Mouse (Mus musculus): ENCODE results near the gene Gm20388. TPM values are rescaled to one million over a fixed set of nuclear protein-coding genes. Genes with fewer than 3 reads are reported as not detected.
A peak's percentile ranks its signal among the peaks of the same experiment; 100 is the strongest.

Gm20388 gene
- total RNA-seq, 2 experiments from 2014 or later = 2.2 to 7.6 TPM

DNA sequence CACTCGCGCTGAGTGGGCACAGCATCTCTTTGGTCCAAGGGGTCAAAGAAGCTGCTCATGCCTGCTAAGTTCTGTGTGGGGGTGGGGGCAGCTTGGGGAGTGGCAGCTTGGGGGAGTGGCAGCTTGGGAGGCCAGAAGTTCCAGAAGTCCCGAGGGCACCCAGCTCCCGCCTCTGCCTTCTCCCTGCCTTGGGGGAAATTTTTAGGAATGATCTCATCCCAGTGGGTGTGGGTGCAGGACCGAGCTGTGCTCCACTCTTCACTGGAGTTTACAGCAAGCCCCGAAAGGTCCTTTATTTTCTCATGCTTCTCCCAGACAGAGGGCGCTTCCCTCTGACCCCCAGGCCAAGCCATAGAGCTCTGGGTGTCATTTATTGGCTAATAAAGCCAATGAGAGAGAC, 2126.6 kb downstream of the Gm20388 start:
- TF ChIP-seq CTCF (conservative IDR thresholded peaks at IDR 0.05) = no peak

DNA sequence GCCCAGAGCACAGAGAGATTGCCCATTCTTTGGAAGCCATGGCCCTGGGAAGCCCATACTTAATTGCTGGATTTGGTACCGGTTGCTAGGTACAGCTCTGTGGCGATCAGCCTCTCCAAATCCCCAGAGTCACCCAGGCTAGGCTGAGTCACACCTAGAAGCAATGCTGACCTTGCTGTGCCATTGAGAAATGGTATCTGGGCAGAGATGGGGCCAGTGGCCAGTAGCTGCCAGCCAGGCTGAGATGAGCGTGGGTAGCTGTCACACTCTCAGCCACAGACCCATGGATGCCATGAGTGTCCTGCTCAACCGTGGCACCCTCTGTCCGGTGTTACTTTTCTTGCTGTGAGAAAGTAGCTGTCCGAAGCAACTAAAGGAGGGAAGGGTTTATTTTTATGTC, 2127.4 kb downstream of the Gm20388 start:
- no peak for DNase-seq (ENCODE audit: low spot score in 2 of 2)
- no peak overlapping the region for H3K27ac ChIP-seq
- TF ChIP-seq CTCF (conservative IDR thresholded peaks at IDR 0.05) = no peak

More for the DNA sequence above, 2126.6 kb downstream of the Gm20388 start:
- DNase-seq (ENCODE audit: low spot score in 2 of 2) = no peak
- H3K27ac ChIP-seq = no peak overlapping the region
- H3K4me3 ChIP-seq = no peak overlapping the region

DNA sequence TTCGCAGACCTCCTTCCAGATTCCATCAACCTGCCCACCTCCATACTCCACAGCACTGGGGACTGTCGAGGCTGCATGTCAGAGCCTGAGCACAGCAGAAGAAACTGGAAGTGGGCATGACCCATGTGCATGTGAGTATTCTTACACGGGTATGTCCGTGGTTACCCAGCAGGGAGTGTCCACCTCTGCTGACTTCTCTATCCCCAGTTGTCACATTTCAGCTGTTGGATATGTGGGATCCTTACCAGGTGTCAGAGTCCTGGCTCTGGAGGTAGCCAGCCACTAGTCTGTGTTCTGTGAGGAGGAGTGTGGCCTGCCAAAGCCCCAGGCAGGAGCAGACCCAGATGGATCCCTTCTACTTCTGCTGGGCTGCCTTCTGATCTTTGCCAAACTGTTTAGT, 2128.8 kb downstream of the Gm20388 start:
- Histone ChIP-seq H3K4me3 (no peak overlapping the region), H3K27ac (no peak overlapping the region)
- DNase-seq (ENCODE audit: low spot score in 2 of 2) = no peak
- TF ChIP-seq CTCF (conservative IDR thresholded peaks at IDR 0.05) = no peak

More for the DNA sequence above, 2127.4 kb downstream of the Gm20388 start:
- H3K4me3 ChIP-seq = no peak overlapping the region

DNA sequence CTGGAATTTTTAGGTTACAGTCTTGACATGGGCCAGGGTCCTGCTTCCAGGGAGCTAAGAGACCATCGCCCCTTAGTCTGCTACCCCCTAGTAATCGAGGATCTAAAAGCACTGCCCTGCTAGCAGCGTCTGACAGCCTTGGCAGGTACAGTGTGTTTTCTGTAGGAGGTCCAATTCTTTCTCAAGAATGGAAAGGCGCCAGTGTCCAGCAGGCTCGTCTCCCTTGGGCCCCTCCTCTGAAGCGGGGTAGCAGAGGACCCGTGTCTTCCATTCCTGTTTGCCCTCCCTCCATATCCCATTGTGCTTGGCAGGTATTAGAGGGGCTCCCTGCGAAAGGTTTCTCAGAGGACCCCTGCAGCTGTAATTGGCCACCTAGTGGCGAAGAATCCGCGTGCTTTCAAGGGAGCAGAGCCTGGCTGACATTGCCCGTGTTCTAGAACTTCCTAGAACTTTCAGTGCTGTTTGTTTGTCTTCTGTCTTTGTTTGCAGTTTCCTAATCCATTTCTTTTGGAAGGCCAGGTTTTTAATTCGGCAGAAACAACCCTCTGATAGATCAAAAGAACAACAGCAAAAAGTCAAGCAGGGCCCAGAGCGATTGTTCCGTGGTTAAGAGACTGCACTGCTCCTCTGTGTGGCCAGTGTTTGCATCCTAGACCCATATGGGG, 2136.7 kb downstream of the Gm20388 start:
- TF ChIP-seq CTCF (conservative IDR thresholded peaks at IDR 0.05) = peak; percentile 66
- Histone ChIP-seq H3K27ac (no peak overlapping the region), H3K4me3 (no peak overlapping the region)
- DNase-seq (ENCODE audit: low spot score in 2 of 2) = no peak

DNA sequence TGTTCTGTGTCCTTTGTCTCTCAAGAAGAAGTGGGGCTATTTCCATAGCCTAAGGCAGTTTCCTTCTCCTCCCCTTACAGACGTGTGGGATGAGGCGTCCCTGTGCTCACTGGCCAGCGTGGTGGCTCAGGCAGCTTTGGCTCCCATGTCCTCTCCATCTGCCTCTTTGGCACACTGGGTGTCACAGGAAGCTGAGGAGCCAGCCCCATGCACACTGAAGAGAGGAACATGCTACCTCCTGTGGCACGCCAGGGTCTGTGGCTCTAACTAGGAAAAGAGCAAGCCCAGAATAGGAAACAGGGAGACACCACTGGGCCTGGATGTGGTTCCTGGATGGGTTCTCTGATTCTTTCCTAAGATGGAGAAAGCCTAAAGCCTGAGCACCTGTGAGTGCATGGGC, 2138.6 kb downstream of the Gm20388 start:
- no peak for DNase-seq (ENCODE audit: low spot score in 2 of 2)
- no peak overlapping the region for H3K27ac ChIP-seq
- no peak for TF ChIP-seq CTCF (conservative IDR thresholded peaks at IDR 0.05)

DNA sequence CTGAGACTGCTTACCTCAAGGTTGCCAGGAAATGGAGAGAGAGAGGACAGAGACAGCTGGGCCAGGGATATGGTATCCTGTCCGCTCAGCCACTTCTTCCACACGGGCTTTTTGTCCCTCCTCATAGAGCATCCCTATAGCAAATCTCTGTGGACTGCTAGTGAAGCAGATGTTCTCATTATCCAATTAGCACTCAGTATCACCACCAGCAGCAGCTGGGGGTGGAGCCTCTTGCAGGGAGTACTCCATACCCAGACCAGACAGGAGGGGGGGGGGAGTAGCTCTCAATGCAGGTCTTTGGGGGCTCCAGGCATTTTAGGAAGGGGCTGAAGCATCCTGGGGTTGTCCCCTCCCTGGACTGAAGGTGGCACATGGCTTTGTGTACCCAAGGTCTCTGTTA, 2139.3 kb downstream of the Gm20388 start:
- H3K4me3 ChIP-seq = no peak overlapping the region
- TF ChIP-seq CTCF (conservative IDR thresholded peaks at IDR 0.05) = no peak
- H3K27ac ChIP-seq = no peak overlapping the region
- DNase-seq (ENCODE audit: low spot score in 2 of 2) = no peak

More for the DNA sequence above, 2138.6 kb downstream of the Gm20388 start:
- H3K4me3 ChIP-seq = no peak overlapping the region

DNA sequence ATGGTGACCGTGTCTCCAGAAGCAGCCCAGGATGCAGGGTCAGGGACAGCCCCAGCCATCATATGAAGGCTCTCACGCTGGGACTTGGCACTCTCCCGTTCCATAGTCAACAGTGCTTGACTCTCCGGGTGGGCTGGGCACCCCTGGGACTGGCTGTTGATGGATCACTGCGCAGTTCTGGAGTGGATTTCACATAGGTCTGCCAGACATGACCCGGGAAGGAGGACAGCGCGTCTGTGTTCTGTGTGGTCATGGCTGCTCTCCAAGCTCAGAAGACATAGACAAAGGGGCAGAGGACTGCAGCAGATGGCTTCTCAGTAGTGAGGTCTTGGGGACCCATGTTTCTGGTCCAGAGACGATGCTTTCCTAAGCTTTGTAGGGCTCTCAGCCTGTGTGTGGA, 2140.0 kb downstream of the Gm20388 start:
- no peak for TF ChIP-seq CTCF (conservative IDR thresholded peaks at IDR 0.05)
- H3K4me3 ChIP-seq = no peak overlapping the region

DNA sequence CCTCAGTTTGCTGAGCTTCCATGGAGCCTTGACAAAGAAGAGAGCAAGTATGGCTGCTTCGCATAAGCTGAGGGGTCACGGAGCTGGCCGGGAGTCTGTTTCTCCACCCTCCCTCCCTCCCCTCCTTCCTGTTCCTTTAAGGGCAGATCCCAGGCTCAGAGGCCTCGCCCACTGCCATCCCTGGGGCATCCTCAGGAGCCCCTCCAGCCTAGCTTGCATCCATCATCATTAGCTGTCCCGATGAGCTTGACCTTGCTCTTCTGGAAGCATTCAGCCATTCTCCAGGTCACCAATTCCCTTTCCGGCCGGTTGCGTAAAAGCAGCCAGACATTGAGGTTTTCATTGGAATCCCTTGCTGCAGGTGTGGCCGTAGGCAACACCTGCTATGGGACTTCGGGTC, 2144.7 kb downstream of the Gm20388 start:
- Histone ChIP-seq H3K4me3 (no peak overlapping the region), H3K27ac (no peak overlapping the region)
- no peak for TF ChIP-seq CTCF (conservative IDR thresholded peaks at IDR 0.05)
- DNase-seq (ENCODE audit: low spot score in 2 of 2) = no peak

More for the DNA sequence above, 2140.0 kb downstream of the Gm20388 start:
- H3K27ac ChIP-seq = no peak overlapping the region
- DNase-seq (ENCODE audit: low spot score in 2 of 2) = no peak

DNA sequence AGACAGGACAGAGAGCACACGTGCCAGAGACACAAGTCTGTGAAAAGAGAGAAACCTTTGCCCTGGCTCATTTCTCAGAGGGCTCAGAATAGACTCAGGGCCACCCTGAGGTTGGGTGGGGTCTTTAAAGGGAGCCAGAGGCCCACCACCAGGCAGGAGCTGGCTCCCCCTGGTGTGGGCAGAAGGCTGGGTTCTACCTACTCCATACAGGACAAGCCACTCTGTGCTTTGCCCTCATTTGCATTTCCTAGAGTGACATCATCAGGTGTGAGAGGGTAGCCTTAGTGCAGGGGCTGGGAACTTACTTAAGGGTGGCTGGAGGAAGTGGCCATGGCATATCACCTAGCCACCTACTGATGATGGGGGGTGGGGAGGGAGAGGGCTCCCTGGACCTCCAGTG, 2145.5 kb downstream of the Gm20388 start:
- DNase-seq (ENCODE audit: low spot score in 2 of 2) = no peak
- TF ChIP-seq CTCF (conservative IDR thresholded peaks at IDR 0.05) = no peak
- Histone ChIP-seq H3K27ac (no peak overlapping the region), H3K4me3 (no peak overlapping the region)

DNA sequence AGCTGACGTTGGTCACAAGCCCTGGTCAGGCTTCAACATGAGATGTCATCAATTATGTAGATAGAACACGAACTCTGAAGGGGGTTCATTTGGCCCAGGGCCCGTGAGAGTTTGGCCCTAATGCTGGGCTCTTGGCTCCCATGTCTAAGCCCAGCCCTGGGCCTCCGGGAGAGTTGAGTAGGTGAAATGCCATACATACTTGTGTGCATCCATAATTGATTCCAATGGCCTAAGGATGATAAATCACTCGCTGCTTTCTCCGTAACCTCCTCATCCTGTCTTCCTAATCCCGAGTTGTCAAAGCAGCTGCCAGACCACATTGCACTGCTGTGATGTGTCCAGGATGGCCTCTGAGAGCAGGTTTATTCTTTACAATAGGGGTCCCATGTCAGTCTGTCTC, 2146.2 kb downstream of the Gm20388 start:
- no peak for DNase-seq (ENCODE audit: low spot score in 2 of 2)
- no peak overlapping the region for H3K4me3 ChIP-seq

DNA sequence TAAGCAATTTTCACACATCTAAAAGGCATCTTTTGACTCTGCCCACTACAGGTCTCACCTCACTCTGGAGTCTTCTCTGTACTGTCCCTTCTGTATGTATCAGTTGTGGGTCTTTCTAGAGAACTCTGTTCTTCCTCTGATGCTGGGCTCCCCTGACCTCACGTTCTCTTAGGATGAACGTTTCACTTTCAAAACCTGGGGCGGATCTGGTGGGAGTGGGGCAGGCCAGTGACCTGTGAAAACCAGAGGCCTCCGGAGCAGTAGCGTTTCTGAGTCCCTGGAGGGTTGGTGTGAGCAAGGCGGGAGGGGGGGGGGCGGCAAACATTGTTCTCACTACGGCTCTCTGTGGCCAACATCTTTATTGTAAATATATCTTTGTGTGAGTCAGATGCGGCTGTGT, 2147.9 kb downstream of the Gm20388 start:
- DNase-seq (ENCODE audit: low spot score in 2 of 2) = no peak
- TF ChIP-seq CTCF (conservative IDR thresholded peaks at IDR 0.05) = no peak
- Histone ChIP-seq H3K4me3 (no peak overlapping the region), H3K27ac (peak overlapping the region; percentile 67; the same call in 1 of the 2 replicates)

More for the DNA sequence above, 2146.2 kb downstream of the Gm20388 start:
- no peak for TF ChIP-seq CTCF (conservative IDR thresholded peaks at IDR 0.05)
- H3K27ac ChIP-seq = no peak overlapping the region

DNA sequence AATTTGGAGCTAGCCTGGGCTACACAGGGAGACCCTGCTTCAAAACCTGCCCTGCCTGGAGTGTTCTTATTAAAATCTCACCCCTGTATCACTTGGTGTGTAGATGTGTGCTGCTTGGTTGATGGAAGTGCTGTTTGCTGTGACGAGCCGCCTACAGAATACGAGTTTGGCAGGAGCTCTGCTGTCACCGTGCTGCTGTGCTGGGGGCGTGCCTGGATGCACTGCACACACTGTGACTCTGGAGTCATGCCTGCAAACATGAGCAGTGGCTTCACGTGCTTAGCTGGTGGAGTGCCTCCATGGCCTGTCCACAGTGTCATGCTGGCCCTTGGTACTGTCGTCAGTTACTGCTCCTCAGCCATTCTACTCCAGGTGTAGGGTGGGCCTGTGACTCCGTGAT, 2148.3 kb downstream of the Gm20388 start:
- DNase-seq (ENCODE audit: low spot score in 2 of 2) = peak; percentile 57 to 61
- H3K27ac ChIP-seq = peak overlapping the region; percentile 67; the same call in 1 of the 2 replicates
- H3K4me3 ChIP-seq = no peak overlapping the region
- TF ChIP-seq CTCF (conservative IDR thresholded peaks at IDR 0.05) = no peak

DNA sequence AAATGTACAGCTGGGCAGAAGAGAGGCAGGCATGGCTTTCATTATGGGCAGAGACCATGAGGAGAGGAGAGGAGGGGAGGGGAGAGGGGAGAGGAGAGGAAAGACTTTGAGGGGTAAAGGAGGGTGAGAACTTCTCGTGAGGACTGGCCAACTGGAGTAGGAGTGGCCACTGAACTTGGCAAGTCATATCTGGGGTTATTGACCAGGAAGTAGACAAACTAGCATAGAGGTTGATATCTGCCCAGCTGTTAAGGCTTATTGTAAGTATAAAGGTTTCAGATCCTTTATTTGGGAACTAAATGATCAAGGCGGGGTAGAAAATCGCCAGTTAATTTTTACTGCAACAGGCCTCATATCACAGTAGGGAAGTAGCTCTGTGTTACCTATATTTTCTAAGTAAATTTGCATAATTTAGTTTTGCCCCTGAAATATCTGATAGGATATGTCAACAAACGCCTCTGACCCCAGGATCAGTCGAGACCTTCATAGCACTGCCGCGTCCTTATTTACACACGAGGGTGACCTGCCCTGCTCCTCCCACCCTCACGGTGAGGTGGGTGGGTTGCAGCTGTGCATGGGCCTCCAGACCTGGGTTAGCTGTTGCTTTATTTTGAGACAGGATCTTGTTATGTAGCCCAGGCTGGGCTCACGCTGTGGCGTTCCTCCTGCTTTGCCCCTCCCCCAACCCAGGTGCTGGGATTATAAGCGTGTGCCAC, 2152.0 kb downstream of the Gm20388 start:
- Histone ChIP-seq H3K4me3 (no peak overlapping the region), H3K27ac (no peak overlapping the region)
- DNase-seq (ENCODE audit: low spot score in 2 of 2) = no peak
- no peak for TF ChIP-seq CTCF (conservative IDR thresholded peaks at IDR 0.05)

DNA sequence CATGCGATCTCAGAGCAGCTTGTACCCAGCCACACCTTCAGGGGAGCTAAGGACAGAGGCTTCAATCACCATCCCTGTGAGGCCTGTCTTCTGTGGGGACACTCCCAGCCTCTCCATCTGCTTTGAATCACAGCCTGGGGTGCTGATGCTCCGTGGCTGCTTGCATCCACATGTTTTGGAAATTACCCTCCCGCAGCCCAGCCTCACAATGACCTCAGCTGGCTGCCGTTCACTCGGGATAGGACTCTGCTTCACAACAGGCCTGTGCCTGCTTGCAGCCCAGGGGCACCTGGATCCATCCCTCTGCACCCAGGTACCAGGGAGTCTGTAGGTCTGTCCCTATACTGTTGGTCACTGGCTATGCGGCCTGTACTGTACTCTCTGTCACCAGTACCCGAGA, 2153.7 kb downstream of the Gm20388 start:
- Histone ChIP-seq H3K4me3 (no peak overlapping the region), H3K27ac (no peak overlapping the region)
- no peak for DNase-seq (ENCODE audit: low spot score in 2 of 2)
- no peak for TF ChIP-seq CTCF (conservative IDR thresholded peaks at IDR 0.05)
